Mouse (Mus musculus) G1E (cell line): ENCODE measurements around the gene Calm1.

Experiments used
- CTCF ChIP-seq: IDR thresholded peaks from 2 replicates; pipeline ENCODE4 v1.5.1; 2012; ENCODE audit warnings: low read depth, low read length, inconsistent platforms, mixed read lengths
- TAL1 ChIP-seq: conservative IDR thresholded peaks from 2 replicates; pipeline ENCODE4 v1.6.1; 2012; ENCODE audit warnings: low read depth, low read length, inconsistent platforms, mixed read lengths

DNA sequence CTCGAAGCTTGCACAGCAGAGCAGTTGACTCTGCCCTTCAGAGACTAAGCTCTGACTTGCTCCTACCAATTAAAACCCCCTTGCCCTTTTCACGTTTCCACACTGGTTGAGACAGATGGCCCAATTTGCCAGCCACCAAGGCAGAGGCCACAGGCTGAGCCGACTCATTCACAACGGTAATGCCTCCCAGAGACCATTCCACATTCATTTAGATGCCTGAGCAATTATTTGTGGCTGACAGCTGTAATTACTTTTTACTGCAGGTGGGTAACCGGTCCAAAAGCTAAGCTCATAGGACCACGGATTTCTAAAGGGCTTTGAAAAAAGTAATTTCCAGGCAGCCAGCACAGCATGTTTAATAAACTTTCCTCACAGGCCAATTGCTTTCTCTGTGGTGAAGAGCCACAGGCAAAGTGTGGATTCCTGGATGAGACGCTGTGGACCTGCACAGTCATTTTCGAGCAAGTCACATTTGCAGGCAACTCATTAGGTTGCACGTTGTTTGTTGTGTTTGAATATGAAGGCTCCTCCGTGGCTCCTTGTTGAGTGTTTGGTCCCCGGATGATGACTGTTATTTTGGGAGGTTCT lies 22.7 kb upstream of the Calm1 start:
- TF ChIP-seq CTCF: no peak
- TF ChIP-seq TAL1: no peak
